Mouse (Mus musculus): Measurements from ENCODE around the gene Rac2.

Rac2 gene

DNA sequence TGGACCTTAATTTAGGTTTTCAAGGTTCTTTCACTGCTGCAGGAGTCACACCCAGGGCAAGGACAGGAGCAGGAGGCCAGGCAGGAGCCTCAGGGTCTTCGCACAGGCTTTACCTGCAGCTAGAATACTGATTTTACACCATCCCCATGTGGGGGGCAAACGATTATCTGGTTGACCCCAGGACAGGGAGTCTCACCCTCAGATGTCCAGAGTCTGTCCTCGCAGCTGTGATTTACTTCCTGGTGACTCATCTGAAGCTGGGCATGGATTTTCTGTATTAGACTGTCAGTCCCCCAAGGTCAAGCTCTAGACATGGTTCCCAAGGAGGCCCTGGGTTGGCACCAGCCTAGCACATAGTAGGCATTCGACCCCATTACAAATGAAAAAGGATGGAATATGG lies 26.5 kb downstream of the Rac2 start:
- no peak for DNase-seq

DNA sequence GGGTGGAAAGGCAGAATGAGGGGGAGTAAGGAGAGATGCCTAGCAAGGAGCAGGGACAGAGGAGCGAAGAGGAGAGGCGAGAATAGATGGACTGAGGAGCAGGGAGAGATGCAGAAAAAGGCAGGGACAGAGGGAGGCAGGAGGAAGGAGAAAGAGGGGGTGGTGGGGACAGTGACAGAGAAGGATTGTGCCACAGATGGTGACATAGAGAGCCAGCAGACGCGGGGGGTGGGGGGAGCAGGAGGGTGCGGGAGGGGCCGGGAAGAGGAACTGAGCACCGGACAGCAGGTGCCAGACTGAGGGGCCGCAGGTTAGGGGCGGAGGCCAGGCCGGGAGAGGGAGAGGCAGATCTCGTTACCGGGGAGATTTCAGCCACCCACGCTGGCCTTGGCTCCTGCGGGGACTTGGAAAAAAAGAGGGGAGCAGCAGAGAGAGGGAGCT lies 28.0 kb downstream of the Rac2 start, which contains the start of gene Sstr3:
Gene Sstr3 (minus strand): TSS at position 125 of the 441 bp plus-strand sequence.
- no peak for DNase-seq

DNA sequence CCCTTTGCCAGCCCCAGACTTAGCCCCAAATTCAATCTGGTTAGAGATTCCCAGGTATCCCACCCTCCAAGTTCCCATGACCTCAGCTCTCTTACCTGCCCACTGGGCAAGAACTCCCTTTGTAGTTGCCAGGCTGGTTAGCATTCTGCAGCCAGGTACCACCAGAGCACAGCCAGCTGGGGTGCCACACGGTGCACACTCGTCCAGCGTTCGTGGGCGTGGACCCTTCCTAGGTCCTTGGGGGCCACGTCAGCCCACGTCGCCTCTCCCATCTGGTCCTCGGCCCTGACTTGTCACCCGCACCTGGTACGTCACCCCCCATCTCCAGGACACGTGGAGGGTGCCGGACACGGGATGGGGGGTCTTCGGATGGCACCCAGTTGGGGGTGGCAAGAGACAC lies 28.5 kb downstream of the Rac2 start:
- DNase-seq: no peak

DNA sequence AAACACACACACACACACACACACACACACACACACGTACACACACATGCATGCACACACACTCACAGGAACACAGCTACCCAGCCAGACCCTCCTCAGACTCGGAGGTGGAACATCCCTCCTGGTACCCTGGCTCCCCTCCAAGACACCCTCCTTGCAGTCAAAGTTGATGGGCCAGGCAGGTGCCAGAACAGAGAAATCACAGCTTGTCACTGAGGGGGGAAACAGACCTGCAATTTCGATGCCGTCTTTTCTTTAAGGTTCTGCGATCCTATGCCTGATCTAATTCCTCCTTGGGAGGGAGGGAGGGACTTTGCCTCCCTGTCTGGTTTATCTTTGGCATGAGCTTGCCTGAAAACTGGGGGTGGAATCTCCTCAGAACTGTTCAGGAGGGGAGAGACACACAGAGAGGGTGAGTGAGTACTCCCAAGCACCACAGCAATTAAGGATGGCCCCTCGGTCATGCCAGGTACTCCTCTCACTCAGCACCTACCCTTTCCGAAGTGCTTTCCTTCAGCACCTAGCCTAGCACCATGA lies 29.7 kb downstream of the Rac2 start:
- no peak for DNase-seq

DNA sequence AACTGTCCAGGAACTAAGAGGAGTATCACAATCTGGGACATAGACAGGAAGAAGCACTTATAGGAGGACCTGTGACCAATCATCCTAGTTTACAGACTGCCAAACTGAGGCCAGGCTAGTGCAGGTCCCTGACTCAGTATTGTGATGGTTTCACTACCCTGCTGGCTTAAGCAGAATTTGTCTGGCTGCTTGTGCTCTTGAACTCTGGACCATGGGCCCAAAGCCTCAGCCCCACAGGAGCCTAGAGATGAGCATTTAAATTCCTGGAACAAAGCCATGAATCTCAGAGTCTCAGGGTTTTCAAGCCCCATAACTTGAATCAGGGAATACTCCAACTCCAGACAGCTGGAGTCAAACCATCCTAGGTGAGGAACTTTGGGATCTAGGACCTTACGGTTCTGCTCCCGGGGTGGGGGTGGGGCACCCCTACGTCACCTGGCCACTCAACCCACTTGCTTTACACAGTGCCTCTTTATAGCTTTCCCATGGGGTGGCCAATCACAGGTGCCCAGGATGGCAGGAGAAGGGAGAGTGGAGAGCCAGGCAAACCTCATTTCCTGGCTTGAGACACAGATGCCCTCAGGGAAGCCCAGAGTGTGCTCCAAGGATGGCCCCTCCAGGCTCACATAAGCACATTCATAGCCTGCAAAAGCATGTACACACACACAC lies 30.4 kb downstream of the Rac2 start:
- peak; percentile 6 for DNase-seq

DNA sequence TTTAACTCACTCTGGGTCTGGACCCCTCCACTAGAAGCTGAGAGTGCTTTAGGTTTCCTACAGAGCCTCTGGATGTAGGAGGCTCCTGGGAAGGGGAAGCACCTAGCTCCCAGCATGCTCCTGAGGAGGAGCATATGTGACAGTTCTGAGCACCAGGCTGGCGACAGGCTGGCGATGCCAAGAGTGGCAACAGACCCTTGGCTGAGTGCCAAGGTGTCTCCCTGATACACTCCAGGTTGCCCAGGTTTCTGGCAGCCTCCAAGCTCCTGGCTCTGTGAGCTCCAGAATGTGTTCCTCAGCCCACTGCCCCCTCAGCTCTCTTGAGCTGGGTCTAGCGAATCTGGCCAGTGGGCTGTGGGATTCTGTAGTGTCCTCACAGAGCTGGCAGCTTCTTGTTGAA lies 31.0 kb downstream of the Rac2 start:
- peak; percentile 15 for DNase-seq

DNA sequence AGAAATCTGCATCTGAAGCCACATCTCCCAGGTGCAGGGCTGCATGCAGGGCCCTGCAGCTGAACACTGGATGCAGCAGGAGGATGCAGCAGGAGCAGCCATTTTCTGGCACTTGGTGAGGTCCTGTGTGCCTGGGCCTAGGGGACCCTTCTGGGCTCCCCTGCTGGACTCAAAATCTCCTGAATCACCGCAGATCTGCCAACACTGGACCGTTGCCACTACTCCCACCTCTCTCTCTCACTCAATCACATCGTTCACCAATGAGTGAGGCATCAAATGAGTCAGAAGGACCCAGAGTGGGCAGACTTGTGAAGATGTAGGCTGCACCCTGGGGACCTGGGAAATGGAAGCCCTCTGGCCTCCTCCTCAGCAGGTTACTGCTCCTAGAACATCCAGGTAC lies 31.5 kb downstream of the Rac2 start:
- DNase-seq: no peak

DNA sequence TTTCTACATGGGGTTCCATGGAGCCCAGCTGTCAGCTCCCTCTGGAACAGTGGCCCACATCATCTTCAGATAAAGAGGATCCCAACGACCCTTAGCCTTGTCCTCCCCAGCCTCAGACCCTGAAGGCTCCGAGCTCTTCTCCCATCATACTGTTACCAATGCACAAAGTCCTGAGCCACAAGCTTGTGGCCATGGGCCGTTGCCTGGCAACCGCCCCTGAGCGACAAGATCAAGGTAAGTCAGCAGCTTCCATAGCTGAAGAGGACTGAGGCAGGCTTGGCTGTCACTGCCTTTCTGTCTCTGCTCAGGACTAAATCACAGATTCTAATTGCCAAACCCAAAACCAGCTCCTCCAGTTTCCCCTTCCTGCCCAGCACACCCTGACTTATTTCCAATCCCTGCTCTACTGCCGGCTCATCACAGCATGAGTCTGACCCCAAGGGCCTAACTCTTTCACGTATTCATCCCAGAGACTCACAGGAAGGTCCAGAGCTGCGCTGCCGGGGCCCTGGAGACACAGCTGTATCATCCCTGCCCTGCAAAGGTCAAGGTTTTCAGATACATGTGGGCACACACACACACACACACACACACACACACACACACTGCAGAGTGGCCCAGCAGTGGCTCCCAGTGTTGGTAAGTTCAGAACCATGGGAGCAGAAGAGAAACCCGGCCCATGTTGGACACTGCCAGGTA lies 36.7 kb downstream of the Rac2 start:
- no peak for DNase-seq

DNA sequence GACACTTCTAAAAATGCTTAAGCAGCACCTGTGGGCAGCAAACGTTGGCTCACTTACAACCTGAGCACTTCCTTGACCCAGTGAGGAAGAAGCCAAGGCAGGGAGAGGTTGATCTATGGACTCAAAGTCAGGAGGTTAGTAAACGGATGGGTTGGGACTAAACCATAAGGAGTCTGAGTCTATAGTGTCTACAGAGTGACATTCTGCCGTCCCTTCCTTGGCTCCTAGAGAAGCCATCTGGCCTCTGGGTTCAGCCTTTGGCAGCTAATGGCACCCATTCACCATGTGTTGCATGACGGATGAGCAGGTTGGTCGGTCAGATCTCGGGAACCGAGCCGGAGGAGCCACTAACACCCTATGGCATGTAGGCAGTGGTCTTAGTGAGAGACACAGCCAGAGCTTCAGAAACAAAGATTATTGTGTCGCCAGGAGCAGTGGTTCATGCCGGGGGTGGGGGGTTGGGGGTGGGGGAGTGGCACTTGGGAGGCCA lies 39.2 kb downstream of the Rac2 start:
- DNase-seq: no peak

DNA sequence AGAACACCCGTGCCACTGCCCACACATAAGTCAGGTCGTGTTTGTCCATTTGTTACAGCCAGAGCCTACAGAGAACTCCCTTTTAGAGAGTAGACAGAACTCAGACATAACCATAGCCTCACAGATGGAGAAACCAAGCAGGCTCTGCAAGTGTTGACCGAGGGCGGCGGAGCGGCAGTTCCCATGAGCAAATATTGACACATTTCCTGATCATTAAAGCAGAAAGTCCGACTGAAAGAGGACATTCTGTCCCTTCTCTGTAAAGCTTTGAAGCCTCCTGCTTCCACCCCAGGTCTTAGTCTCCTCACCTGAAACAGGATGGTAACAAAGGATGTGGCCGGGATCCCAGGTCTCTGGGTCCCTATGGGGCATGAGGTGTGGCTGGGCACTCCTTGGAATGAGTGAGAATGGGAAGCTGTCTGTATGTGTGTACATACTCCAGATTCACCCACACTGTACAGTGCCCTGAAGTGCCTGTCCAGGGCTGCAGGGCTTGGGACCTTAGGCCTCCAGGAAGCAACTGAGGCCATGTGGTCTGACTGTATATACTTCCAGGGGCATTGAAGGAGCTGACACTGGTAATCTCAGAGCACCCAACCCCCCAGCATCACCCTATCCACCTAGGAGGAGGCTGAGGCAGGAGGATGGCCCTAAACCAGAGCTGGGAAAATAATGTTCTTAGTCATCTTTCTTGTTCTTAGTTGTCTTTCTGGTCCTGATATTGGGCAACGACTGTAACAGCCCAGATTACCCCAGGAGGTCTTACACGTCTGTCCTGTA lies 39.8 kb downstream of the Rac2 start:
- DNase-seq: peak; percentile 78

DNA sequence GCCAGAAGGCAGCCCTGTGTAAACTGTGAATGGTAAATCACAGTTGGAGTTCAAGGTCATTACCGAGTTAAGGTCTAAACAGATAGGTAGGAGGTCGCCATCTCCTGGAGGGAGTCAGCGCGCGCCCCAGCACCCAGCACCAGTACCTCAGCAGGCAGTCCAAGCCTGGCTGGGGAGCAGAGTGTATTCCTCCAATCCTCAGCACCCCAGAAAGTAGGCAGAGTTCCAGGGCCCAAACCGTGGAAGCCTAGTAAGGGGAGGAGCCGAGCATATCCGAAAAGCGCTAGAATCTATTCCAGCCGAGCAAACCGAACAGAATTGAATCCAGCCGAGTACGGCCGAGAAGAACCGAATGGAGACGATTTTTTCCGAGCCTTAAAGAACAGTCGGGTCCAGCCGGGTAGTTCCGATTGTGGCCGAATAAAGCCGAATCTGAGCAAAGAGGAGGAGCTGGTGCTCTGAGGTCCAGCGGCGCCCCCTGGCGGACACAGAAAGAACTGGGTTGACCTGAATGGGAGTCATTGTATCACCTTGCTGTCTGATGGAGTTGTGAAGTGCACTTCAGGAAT lies 40.6 kb downstream of the Rac2 start:
- peak; percentile 99 for DNase-seq

DNA sequence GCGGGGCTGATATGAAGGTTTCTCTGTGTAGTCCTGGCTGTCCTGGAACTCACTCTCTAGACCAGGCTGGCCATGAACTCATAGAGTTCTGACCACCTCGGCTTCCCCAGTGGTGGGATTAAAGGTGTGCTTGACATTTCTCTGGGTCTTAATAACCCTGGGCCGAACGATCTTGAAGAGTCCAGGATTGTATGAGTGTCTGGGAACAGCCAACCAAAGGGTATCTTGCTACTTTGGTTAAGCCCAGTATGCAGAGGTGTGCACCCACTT lies 41.2 kb downstream of the Rac2 start:
- DNase-seq: no peak

DNA sequence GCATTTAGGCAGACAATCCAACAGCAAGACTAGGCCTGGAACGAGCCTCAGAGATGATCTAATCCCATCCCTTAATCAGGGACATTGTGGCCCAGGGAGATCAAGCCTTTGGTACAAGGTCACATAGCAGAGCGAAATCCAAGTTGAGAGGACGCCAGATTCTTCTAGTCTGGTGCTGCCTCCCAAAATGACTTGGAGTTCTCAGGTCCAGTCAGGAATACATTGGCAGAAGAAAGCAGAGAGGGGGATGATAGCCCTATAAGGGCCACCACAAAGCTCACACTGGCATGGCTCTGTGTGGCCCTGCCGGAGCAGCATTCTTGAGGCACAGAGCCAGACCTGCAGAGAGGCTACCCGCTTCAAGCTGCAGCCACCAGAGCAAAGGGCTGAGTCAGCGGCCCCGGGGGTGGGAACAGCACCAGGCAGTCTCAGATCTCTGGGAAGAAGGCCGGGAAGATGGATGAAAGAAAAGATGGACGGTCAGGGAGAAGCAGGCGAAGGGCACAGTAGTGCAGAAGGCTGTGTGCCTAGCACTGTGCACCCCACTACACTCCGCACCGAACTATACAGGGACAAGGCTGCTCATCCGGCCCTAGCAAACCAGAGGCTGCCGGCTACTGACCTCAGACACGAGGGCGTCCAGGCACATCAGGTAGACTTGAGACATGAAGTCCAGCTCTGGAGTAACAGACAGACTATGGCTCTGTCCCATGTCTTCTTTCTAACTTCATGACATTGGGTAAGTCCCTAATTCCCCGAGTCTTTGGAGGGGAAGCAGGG lies 41.7 kb downstream of the Rac2 start, which contains the start of gene C1qtnf6:
Gene C1qtnf6 (minus strand): TSS at position 746 of the 780 bp plus-strand sequence.
- peak; percentile 74 for DNase-seq

DNA sequence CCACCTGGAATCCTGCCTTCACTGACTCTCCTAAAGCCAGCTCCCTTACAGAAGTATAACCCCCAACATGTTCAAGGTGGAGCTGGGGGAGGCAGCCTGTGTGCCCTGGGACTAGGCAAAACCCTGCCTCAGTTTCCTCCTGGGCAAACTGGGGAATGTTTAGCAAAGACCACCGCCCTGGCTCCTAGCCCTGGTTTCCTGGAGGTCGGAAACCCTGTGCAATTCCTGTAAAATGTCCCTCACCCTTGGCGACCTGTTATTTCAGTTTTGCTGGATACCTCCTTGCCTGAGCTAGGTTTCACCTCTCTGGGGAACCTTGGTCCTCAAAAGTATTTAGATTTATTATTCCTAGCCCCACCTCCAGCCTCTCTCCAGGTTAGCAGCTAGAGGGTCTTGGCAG lies 42.4 kb downstream of the Rac2 start:
- DNase-seq: no peak

DNA sequence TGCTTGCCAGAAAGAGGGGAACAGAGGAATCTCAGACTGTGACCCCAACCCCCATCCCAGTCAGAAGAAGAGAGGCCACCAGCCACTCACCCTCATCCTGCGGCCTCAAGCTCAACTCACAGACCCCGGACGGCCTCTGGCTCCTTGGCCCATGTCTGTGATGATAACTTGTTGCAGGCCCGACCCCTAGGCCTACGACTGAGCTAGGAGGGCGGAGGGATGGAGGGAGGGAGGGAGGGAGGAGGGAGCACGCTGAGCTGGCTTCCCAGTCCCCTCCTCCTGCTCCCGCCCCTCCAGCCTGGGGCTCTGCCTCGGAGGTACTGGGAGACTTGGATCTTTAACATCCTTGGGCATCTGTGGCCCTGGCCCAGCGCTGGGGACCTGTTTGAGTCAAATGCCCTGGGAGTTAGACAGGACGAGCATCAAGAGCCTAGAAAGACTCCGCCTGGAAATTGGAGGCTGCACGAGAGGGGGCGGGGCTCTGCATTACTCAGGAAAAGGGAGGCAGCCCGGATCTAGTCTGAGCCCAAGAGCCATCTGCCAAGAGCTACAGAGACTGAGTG lies 43.1 kb downstream of the Rac2 start:
- DNase-seq: peak; percentile 76

DNA sequence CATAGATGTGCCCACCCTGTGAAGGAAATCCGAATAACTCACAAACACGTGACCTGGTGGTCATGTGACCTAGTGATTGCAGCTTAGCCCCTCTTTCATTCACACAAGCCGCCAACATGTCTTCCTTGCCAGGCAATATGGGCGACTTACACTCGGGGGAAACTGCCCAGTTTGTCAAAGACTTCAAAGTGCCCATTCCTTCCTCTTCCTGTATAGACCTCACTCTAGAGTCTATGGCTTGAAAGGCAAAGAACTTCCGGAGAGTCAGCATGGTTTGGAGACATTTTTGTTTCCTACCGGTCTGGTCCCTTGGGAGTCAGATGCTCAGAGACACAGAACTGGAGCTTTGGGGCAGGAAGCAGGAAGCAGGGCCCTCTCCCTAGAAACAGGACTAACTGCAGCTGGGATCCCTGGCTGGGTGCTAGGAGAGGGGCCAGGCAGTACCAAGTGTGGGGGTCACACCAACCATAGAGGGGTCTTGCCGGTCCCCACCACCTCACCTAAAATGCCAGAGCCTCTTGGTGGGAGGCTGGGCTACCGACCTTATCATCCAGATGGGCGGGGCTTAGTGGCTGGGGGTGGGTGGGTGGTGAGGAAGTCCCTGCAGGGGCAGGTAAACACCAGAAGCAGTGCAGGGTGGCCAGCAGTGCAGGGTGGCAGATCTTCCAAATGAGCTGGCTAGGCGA lies 43.7 kb downstream of the Rac2 start:
- peak; percentile 42 for DNase-seq

DNA sequence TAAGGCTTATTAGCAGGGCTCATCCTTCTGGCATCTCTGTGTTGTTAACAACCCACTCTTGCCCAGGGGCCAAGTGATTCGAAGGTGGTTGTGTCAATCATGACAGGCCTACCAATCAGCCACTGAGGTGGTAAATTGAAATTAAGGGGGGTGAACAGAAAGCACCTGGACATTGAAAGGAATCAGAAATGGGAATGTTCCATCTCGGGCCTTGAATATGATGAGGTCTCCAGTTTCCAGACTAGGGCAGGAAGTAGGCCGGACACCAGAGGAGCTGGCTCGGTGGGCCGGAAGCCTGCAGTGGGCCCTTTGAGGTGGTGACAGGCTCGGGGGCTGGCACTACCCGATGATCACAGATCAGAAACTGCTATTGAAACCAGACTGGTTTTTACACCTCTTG lies 44.6 kb downstream of the Rac2 start:
- DNase-seq: peak; percentile 59

DNA sequence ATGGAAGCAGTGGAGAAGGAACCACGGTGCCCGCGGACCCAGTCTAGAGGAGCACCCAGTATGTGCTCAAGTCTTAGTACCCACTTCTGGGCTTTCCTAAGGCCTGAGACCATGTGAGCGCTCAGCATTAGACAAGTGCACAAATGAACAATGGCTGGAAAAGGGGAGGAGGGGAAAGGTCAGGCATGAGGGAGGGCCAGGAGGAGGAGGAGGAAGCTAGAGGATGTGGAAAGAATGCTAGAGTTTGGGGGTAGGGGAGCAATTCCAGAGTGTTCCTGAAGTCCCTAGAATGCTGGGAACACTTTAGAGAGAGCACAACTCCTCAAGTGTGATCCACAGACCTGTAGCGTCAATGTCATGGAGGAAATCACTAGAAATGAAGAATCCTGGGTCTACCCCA lies 48.4 kb downstream of the Rac2 start:
- DNase-seq: no peak

DNA sequence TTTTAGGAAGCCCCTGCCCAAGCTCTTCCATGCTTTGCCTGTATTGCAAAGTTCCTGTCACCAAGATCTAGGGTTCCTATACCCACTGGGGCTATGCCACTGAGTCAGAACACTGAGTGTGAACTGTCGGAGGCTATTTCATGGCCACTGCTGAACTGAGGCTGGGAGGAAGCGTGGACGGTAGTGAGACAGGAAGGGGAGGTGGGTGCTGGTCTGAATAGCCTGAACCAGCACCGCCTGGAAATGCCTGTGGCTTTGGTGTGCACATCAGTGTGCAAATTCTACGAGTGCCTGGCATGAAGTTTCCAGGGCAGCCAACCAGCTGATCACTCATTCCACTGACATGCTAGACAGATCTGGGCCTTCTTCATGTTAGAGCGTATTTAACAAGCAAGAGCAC lies 50.7 kb downstream of the Rac2 start:
- no peak for DNase-seq

DNA sequence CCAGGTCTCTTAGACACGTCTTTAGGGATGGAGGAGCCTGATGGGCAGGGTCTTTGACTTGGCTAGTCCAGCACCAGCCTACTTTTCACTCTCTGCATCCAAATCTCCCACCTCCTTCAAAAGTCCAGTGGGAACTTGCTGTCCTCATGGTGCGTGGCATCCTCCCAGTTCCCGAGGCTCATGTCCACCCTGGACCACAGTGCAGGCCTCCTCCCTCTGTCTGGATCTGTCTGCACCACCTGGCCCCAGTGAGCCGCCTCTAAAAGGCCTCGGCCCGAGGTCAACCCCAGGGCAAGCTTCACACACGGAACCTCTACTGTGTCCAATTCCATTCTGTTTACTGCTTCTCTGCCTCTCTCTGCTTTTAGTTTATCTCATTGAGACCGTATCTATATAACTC lies 51.3 kb downstream of the Rac2 start:
- DNase-seq: peak; percentile 12

DNA sequence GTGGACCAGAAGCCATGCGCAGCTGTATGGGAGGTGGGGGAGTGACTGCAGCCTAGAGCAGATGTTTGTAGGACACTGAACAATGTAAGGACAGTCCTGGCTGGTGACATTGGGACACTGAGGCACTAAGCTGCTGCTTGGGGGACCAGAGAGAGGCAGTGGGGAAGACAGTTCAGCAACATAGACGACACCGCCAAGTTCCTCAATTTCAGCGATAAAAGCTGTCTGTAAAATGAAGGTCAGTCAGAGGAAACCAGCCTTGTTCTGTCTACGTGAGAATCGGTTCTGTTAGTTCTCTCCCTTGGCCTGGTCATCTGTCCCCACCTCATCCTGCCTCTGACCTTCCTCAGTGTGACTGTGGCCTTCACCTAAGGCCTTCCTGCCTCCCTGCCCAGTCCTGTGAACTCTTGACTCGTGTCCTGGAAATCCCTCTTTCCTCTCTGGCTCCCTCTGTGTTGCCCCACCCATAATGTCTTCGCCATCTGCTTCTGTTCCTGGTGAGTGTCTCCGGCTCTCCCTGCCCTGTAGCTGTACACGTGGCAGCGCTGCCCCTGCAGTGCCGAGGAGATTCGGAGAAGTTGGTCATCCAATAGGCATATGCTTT lies 52.4 kb downstream of the Rac2 start:
- peak; percentile 44 for DNase-seq
